Mouse (Mus musculus) erythroblast, embryonic 14.5 days (primary cell): ENCODE data around the gene Tmem265. TPM values are rescaled to one million over a fixed set of nuclear protein-coding genes. Genes with fewer than 3 reads are reported as not detected.
A peak's percentile ranks its signal among the peaks of the same experiment; 100 is the strongest.

Experiments
- H3K27me3 ChIP-seq: 2 replicates; pipeline ENCODE4 v1.6.1; 2012; ENCODE audit warnings: inconsistent platforms; ENCODE audit not compliant: control insufficient read depth
- H3K36me3 ChIP-seq: 2 replicates; pipeline ENCODE4 v1.6.1; 2012; ENCODE audit warnings: mild to moderate bottlenecking, inconsistent platforms; ENCODE audit not compliant: control insufficient read depth
- H3K4me1 ChIP-seq: 2 replicates; pipeline ENCODE4 v1.6.1; 2012; ENCODE audit warnings: inconsistent platforms; ENCODE audit not compliant: control insufficient read depth
- H3K4me3 ChIP-seq: replicated peaks from 2 replicates; pipeline ENCODE3; 2012; ENCODE audit warnings: moderate library complexity, mild to moderate bottlenecking, inconsistent platforms
- H3K9me3 ChIP-seq: 2 replicates; pipeline ENCODE4 v1.6.1; 2012; ENCODE audit warnings: low read length, inconsistent platforms, mixed read lengths; ENCODE audit not compliant: control insufficient read depth
- GATA1 ChIP-seq: IDR thresholded peaks from 2 replicates; pipeline ENCODE4 v1.6.1; 2012; ENCODE audit warnings: low read length, inconsistent platforms, mixed read lengths
- TAL1 ChIP-seq: IDR thresholded peaks from 3 replicates; pipeline ENCODE4 v1.6.1; 2012; ENCODE audit warnings: low read length, inconsistent platforms, mixed read lengths
- polyA plus RNA-seq: library from polyadenylated mRNA; stranded (reverse); fragments of >175 nt; gene quantifications from 2 replicates; pipeline ENCODE4 v1.2.3, GENCODE M21; 2012

Gene Tmem265
- polyA plus RNA-seq, 1 experiment, result 0.75 TPM

GRCm38 (mm10) chr7:127614891-127615843 is 54.0 kb downstream of the Tmem265 start, which contains the start of gene Zfp629:
Zfp629 (minus strand) TSS chr7:127615797.
- H3K9me3 ChIP-seq, result peaks cover 16% of the 10 kb centered on the region
- TF ChIP-seq TAL1 (no peak), GATA1 (no peak)
- H3K36me3 ChIP-seq, result peaks cover 25% of the 10 kb centered on the region
- peak within 1 kb of the TSS; percentile 74 for H3K4me3 ChIP-seq
- peaks cover 30% of the 10 kb centered on the region for H3K4me1 ChIP-seq
- H3K27me3 ChIP-seq, result peaks cover 32% of the 10 kb centered on the region

- H3K27me3 ChIP-seq, result peaks cover 32% of the 10 kb centered on the region
- peaks cover 10% of the 10 kb centered on the region for H3K9me3 ChIP-seq
- no peak overlapping the region for H3K4me3 ChIP-seq
- H3K4me1 ChIP-seq, result peaks cover 30% of the 10 kb centered on the region
- TF ChIP-seq TAL1 (no peak), GATA1 (no peak)
- peaks cover 13% of the 10 kb centered on the region for H3K36me3 ChIP-seq
Measured at GRCm38 (mm10) chr7:127616336-127616735, 55.1 kb downstream of the Tmem265 start.

Other genes starting within 250 kb of the Tmem265 start
- 0.17 and 0.26 TPM in 2 replicates for gene Zfp768, start 215.8 kb upstream of the Tmem265 start, polyA plus RNA-seq
- 0.08 TPM in 1 of 2 replicates, not detected in the other for gene Zfp747, start 185.3 kb upstream of the Tmem265 start, polyA plus RNA-seq
- gene 9130019O22Rik, start 174.2 kb upstream of the Tmem265 start, polyA plus RNA-seq, result 0.02 TPM in 2 replicates
- 0.06 TPM in 1 of 2 replicates, not detected in the other for gene E430018J23Rik, start 167.8 kb upstream of the Tmem265 start, polyA plus RNA-seq
- 0.04 TPM in 1 of 2 replicates, not detected in the other for gene Zfp764, start 154.6 kb upstream of the Tmem265 start, polyA plus RNA-seq
- gene Zfp688, start 139.3 kb upstream of the Tmem265 start, polyA plus RNA-seq, result 2.3 and 2.4 TPM in 2 replicates
- gene Zfp689, start 112.2 kb upstream of the Tmem265 start, polyA plus RNA-seq, result 2.1 and 3.0 TPM in 2 replicates
- 11.7 and 14.3 TPM in 2 replicates for gene Prr14, start 101.8 kb upstream of the Tmem265 start, polyA plus RNA-seq
- 36.3 and 37.8 TPM in 2 replicates for gene Fbrs, start 82.2 kb upstream of the Tmem265 start, polyA plus RNA-seq
- 1.0 and 1.5 TPM in 2 replicates for gene Srcap, start 49.4 kb upstream of the Tmem265 start, polyA plus RNA-seq
- 7.0 and 7.8 TPM in 2 replicates for gene Gm42715, start 41.8 kb upstream of the Tmem265 start, polyA plus RNA-seq
- gene Phkg2, start 11.9 kb downstream of the Tmem265 start, polyA plus RNA-seq, result 5.4 and 7.7 TPM in 2 replicates
- 7.1 and 8.9 TPM in 2 replicates for gene Ccdc189, start 27.2 kb downstream of the Tmem265 start, polyA plus RNA-seq
- 4.4 and 5.0 TPM in 2 replicates for gene Rnf40, start 27.4 kb downstream of the Tmem265 start, polyA plus RNA-seq
- 0.11 and 0.15 TPM in 2 replicates for gene Zfp629, start 54.4 kb downstream of the Tmem265 start, polyA plus RNA-seq
- 16.0 and 17.8 TPM in 2 replicates for gene Bcl7c, start 147.5 kb downstream of the Tmem265 start, polyA plus RNA-seq
- 0.06 TPM in 1 of 2 replicates, not detected in the other for gene Ctf1, start 151.3 kb downstream of the Tmem265 start, polyA plus RNA-seq
- gene Ctf2, start 170.8 kb downstream of the Tmem265 start, polyA plus RNA-seq, result 0.02 TPM in 1 of 2 replicates, not detected in the other
- 8.2 and 9.9 TPM in 2 replicates for gene Fbxl19, start 183.2 kb downstream of the Tmem265 start, polyA plus RNA-seq
- gene Orai3, start 208.4 kb downstream of the Tmem265 start, polyA plus RNA-seq, result 0.30 and 0.44 TPM in 2 replicates
- 4.7 and 6.0 TPM in 2 replicates for gene Setd1a, start 215.3 kb downstream of the Tmem265 start, polyA plus RNA-seq
- 0.39 TPM in 1 of 2 replicates, not detected in the other for gene Gm49388, start 224.2 kb downstream of the Tmem265 start, polyA plus RNA-seq
- gene Hsd3b7, start 239.2 kb downstream of the Tmem265 start, polyA plus RNA-seq, result 0.43 and 0.50 TPM in 2 replicates